Mouse (Mus musculus): ENCODE data around the gene Kansl1. TPM values are rescaled to one million over a fixed set of nuclear protein-coding genes. Genes with fewer than 3 reads are reported as not detected.
A peak's percentile ranks its signal among the peaks of the same experiment; 100 is the strongest.

Gene Kansl1
- total RNA-seq, 2 experiments from 2014 or later: 26.7 to 31.1 TPM

DNA sequence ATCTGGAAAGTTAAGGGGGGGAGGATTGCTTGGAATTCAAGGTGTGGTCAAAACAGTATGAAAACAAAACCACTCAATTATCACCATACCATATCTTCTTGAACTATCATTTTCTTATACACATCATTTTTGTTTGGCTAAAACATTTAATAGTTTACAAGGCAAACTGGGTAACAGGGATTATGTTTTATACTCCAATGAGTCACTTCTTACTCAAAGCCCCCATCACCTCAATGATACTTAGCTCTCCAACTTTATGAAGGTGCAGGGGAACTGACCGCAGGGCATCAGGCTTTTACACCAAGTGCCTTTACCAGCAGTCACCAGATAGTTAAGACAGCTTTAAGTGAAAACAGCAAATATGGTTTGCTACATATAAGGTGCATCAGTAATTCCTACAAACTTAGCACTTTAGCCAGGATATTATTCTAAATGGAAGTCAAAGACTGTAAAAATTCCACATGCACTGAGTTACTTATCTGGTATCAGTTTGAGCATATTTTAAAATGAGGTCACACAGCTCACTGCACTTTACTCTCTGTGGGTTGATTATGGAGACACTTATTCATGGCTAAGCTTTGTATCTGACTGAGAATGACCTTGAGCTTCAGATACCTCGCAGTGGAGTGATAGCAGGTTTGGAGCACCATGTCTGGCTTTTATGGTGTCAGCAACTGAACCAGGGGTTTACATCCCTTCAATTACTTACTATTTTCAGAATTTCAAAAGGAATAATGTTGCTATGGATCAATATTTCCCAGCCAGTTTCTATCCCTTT, 104.6 kb downstream of the Kansl1 start:
- DNase-seq: no peak

DNA sequence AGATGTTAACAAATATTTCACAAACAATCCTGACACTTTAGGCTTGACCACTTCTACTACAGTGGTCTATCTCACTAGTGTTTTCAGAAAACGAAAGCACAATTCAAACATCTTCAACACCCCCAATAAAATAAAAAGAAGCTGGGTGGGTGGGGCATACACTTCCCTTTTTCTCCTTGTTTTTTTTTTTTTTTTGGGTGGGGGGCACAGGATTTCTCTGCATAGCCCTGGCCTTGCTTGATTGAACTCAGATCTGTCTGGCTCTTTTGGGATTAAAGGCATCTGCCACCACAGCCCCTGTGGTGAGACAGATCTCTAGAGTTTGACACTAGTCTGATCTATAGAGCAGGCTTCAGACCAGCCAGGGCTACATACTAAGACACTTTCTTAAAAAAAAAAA, 106.0 kb downstream of the Kansl1 start:
- DNase-seq: no peak

DNA sequence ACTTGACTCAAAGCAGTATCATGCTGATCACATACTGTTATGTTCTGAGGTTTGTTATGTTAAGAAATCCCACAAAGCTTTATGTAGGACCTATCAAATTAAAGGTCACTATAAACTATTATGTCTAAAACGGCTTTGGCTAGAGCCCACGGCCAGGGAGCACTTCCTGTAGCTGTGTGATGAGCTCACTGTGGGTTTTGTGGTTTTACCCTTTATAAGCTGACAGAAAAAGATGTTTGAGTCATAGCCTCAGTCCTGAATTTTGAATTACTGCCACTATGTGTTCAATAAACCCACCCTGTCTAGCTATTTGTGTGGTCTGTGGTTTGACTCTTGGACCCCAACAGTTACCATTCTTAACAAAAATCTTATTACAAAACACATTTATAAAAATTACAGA, 106.9 kb downstream of the Kansl1 start:
- no peak for DNase-seq

DNA sequence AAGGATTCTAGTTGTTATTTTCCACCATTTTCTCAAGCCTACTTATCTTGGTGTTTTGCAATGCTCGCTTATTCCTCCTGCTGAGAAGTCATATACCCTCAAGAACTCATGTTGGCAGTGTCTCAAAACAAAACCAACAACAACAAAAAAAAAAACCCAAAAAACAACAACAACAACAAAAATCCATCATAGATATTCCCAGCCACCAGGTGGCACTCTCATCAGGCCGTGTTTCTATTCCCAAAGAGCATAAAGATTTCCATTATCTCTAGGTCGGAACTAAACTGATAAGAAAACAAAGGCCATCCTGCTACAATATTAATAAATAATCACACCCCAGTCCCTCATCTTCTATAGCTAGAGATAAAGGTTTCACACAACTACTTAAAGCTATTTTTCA, 121.7 kb downstream of the Kansl1 start:
- DNase-seq: peak; percentile 13 to 56

DNA sequence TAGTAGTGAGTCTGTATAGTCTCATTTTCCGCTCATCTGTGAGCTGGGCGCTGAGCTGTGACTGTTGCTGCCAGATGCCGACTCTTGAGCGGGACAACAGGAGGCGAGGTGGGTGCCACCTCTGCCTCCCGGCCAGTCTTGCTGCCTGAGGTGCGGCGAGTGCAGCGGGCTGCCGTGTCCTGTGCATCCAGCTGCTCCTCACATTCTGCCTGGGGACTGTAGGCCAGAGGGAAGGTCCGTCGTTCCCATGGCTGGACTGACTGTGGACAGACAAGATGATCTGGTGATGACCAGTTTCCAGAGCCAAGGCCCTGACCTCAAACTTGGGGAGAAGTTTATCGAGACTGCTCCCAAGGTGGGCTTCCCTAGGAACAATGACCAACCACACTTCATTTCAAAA, 133.7 kb downstream of the Kansl1 start:
- DNase-seq: no peak

DNA sequence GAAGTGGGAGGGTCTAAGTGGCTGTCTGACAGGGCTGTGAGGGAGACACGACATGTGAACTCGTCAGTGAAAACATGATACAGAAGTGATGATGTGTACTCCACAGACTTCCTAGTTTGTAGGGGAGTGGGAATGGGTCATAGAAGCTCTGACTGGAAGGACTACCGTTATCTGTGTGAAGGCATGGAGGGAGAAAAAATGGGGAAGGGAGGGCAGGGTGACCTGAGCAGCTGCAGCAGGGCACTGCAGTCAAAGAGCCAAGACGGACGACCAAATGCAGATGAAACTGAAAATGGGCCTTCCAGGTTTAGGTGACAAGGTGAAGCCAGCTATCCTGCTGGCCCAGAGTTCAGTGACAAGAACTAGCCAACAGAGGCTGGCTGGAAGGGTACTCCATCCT, 134.5 kb downstream of the Kansl1 start:
- no peak for DNase-seq

DNA sequence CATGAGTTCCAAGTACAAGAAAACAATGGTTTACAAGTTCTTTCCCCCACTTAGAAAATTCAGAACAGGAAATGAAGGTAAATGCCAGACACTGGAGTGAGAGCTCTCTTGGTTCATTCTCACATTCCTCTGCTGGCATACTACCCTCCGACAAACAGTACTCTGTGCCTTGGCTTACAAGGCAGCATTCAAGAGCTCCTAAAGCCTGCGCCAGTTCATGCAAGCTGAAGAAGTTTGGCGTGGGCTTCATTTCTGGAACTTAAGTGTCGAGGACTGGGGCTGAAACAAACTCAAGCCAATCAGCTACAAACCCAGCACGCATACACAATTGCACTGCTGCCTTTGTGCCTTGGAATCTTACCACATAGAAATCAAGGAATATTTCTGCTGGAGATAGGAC, 136.6 kb downstream of the Kansl1 start:
- DNase-seq: no peak

DNA sequence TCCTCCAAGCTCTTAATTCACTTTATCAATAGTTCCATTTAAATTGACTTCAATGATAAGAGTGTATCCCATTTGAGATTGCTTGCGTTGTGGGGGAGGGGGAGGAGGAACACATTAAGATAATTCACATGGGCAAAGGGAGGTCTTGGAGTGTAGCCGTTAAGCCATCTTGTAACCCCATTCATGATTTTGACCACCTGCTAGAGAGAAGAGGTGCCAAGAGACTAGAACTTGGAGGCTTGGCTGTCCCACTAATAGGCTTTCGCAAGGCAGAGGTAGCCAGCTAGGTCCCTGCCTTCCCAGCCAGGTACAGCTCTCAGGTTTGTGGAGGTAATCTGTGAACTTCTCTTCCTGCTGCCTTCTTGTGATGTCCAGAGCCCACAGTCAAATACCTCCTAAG, 137.5 kb downstream of the Kansl1 start:
- no peak for DNase-seq

DNA sequence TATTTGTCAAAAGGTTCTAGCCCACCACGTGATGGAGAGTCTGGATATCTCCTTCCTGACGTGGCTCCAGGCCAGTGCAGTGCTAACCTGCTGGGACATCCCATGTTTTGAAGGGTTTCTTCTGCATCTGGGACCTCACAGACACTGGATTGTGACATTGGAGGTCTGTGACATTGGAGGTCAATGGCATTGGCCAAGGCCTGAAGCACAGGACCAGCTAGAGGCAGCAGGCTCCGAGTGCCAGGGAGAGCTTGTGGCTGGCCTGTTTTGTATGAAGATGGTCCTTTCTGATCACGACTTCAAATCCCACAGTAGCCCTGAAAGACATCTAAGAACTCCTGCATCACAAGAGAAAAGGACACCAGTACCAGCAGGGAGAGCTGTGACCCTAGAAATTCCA, 138.5 kb downstream of the Kansl1 start:
- DNase-seq: no peak

DNA sequence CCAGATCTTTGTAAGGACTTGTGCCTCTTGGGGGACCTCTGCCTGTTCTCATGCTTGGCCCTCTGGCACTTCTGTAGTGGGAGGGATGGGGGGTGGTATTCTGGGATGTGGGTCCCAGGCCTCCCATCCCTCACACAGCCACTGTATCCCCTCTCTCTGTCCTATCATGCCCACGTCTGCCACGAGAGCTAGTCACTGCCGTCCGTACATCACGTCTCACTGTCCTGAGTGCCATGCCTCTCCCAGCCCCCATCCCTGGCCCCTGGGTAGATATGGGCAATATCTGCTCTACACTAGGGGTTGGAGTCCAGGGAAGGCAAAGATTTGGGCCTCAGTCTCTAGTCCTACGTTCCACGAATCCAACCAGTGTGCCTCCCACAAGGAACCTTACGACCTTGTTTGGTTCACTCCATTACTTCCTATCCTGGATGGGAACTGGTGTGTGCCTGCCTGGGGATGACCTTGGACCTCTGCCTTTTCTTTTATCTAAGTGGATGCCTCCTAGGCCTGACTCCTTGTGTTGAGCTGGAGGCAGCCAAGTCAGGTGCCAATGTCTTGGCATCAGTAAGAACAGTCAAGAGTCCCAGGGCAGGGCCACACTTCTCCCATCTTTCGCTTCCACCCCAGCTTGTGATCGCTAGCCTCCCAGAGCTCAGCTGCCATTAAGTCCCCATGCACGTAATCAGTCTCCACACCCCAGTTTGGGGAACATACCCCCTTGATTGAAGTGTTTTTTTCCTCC, 139.3 kb downstream of the Kansl1 start:
- no peak for DNase-seq

DNA sequence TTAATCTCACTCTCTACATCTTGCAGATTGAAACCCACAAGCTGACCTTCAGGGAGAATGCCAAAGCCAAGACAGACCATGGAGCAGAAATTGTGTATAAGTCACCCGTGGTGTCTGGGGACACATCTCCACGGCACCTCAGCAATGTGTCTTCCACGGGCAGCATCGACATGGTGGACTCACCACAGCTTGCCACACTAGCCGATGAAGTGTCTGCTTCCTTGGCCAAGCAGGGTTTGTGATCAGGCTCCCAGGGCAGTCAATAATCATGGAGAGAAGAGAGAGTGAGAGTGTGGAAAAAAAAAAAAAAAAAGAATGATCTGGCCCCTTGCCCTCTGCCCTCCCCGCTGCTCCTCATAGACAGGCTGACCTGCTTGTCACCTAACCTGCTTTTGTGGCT, 140.7 kb downstream of the Kansl1 start:
- DNase-seq: no peak

DNA sequence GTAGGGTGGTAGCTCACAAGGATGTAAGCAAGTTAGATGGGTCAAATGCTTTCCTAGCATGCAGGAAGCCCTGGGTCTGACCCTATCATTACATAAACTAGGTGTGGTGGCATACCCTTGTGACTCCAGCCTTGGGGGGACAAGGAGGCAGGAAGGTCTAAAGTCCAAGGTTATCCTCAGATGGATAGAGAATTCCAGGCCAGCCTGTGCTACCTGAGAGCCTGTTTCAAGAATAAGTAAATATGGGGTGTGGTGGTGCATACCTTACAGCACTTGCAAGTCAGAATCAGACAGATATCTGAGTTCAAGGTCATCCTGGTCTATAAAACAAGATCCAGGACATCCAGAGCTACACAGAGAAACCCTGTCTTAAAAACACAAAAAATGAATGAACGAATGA, 141.2 kb downstream of the Kansl1 start:
- DNase-seq: no peak

DNA sequence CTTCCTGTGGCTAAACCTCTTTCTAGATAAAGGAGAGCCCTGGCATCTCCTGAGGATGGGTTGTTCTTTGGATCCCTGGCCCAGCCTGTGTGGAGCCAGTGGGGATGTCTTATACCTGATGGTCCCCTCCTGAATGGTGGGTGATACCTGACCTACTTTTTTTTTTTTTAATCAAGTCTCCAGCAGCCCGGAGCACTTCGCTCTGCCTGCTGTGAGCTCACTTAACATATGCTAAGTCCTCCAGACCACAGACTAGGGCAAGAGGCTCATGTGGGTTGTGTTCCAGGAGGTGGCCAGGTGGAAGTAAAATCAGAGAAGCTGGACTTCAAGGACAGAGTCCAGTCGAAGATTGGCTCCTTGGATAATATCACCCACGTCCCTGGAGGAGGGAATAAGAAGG, 146.5 kb downstream of the Kansl1 start:
- no peak for DNase-seq

DNA sequence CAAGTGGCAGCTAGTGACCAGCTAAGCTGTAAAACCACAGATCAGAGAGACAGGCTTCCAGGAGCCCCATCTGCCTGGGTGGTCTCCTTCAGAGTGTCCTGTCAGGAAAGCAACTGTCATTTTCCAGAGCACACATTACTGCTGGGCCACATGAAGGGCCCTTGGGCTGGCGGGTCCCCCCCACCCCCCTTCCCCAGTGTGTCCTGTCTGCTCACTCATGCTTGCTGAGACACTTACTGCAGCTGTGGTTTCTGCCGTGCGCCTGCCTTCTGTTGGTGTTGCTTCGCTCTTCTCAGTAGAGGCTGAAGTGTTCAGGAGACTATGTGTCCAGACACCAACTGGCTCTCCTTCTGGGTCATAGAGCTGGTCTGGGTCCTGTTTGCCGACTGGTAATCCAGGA, 148.2 kb downstream of the Kansl1 start:
- no peak for DNase-seq

DNA sequence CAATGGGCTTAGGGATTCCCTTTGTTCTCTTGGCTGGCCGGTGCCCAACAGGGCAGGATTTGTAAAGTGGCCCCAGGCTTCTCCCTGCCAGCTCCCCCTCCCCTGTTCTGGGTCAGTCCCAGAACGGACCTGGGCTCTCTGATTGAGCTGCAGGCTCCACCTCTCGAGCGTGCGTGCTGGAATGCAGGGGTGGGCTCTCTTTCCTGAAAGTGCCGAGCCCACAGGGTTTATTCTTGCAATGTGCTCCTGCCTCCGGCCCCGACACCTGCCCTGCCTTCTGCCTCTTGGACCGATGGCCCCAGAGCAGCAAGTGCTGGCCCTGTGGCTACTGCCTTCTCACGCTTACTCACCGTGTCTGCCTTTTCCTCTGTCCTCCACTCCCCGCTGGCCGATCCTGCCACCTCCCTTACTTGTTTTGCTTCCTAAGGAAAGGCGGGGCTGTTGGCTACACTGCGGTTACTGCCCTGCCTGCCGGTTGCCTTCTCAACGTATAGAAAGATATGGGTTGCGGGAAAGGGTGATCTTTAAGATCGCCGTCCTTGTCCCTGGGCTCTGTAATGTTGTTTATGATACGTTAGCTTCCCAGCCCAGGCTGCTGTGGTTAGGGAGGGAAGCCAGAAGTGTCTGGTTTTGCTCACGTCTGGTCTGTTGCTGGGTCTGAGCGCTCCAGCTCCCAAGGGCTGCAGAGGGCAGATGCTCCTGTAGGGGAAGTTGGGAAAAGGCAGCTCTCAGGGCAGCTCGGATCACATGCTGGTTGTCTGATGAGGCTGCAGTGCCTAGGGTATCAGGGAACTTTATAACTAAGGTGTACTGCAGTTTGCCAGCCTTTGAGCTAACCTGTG, 149.5 kb downstream of the Kansl1 start:
- DNase-seq: peak; percentile 47 to 62

DNA sequence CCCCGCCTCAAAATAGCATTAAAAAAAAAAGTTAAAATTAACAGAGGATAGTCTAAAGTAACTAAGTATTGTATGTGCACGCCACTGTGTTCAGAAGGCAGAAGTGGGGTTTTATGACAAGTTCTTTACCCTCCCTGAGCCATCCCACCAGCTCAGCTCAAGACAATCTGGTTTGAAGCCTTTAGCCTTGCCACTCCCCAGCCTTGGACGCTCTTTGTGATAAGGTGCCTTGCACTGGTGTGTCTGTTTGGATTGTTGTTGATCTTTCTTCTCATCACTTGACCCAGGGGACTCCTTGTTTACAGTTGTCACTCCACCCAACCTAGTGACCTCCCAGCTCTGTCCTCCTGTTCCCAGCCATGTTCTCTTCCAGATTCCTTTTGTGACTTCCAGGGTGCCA, 151.0 kb downstream of the Kansl1 start:
- DNase-seq: no peak

DNA sequence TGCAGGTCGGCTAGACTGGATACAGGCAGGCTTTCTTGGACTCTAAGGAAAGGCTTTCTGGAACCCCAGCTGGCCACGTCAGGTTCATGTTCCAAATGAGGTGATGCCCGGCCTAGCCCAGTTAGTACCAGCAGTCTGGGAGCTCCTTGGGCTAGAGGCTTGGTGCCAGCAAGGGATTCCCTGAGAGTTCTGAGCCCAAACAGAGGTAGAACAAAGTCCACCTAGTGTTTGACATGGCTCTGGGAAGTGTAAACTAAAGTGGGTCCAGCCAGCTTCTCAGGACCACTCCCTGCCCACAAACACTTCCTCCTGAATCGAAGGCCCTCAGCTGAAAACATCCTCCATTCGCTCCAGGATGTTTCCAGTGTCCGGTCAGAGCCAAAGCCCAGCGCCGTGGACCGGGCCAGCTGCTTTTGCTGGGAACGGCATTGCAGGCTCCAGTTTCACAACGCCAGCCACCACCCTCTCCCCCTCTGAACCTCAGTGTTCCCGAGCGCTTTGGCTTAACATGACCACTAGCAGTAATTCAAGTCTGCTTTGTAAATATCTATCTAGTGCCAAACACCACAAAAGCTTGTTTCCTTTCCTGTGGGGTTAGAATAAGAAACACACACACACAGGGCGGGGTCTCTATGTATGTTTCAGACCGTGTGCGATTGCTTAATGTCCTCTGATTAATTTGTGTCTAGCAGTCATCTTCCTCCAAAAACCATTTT, 151.8 kb downstream of the Kansl1 start:
- DNase-seq: peak; percentile 70 to 78

DNA sequence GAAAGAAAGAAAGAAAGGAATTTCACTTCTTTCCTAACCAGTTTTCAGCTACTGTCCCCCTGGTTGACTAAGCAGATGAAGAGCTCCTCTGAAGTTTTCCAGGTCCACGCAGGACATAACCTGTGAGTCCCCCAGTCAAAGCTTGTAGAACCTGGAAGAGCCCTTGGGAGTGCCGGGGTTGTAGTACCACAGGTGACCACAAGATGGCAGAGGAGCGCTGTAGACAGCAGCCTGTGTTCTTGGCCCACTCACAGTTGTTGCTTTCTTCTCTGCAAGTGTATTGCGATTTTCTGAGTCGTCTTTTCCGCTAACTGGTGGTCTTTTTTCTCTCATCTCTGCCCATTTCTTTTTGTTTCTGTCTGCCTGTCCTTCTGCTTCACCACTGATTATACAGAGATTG, 153.0 kb downstream of the Kansl1 start:
- DNase-seq: peak; percentile 74 to 91

DNA sequence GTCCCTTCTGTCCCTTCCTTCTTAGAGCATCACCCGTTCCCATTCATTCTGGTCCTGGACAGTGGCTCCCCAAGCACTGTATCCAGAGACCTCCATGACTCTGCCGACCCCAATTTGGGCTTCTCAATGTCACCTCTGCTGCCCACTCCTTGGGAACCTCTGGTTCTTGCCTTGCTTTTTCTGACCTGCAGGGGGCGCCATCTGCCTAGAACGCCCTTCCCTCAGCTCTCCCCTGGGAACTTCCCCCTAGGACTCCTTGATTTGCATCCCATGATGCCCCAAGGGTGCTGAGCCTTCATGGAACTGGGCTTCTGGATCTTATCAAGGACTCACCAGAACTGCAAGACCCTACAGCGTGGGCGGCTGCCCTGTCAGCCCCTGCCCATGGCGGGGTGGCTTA, 157.0 kb downstream of the Kansl1 start:
- DNase-seq: no peak

DNA sequence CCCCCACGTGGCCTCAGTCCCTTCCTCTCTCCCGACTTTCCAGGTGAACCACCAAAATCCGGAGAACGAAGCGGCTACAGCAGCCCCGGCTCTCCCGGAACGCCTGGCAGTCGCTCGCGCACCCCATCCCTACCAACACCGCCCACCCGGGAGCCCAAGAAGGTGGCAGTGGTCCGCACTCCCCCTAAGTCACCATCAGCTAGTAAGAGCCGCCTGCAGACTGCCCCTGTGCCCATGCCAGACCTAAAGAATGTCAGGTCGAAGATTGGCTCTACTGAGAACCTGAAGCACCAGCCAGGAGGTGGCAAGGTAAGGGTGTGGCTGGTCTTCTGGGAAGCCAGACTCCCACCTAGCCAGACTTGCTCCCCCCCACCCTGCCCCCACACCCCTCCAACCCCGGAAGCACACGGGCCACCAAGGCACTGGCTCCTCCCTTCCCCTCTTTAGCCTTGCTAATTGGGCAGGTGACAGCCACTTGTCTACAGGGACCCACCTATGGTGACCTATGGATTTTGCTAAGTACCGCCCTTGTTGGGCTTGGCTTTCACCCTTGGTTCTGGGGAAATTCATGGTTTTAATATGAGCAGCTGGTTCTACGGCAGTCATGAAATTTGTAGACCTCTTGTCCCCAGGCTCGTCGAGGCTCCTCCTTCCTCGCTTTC, 158.3 kb downstream of the Kansl1 start:
- no peak for DNase-seq

DNA sequence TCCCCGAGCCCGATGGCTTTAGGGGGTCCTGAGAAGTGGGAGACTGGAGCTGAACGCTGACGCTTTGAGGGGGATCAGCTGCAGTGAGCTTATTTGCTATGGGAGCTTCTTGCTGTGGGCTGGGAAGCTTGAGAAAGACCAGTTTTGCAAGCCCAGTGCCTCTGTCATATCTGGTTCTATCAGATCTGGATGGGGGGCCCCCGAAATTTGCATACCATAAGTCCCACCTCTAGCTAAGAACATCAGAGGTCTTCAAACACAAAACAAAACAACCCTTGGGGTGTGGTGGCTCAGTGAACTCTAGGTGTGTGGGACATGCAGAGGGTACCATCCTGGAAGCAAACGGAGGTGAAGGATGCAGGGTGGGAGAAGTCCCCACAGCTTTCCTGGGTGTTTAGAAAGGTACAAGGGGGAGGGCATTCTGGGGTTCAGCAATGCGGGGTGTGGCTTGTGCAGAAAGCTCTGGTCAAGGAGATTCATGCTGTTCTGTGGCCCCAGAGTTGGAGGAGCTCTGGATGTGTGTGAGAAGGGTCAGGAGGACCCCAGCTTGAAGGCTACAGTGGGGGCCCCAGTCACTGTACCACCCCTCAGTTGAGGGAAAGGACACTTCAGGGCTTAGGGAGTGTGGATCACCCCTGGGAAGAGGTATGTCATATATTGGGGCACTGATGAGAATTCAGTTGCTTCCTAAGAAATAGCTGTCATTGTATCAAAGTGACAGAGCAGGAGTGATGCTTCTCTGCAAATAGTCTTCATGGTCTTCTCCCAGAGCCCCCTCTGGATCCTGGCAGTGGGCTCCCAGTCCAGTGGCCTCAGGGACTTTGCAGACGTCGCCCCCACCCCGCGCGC, 159.1 kb downstream of the Kansl1 start:
- DNase-seq: no peak

Data from heart, adult 18-20 months (tissue).